Mouse (Mus musculus) forebrain, postnatal 0 days (tissue): ENCODE measurements at regions not wholly inside any gene's neighbourhood (a gene's known extent, or its start where the extent isn't known, plus 50 kb on each side); places are given as distances from the start of the nearest gene placed in this dataset.

ENCODE experiments used
- ATAC-seq: fragments of 200-750 bp; cut with Nextera tagmentation; 2 replicates; pipeline ENCODE4 v1.8.0; 2017; ENCODE audit warnings: mild to moderate bottlenecking, moderate library complexity
- DNase-seq: peaks from one replicate; pipeline ENCODE4 v3.0.0-alpha.2; 2015
- H3K27ac ChIP-seq: fragments of 300-500 bp; sonication (generic); 2 replicates; pipeline ENCODE4 v1.5.1; 2014; ENCODE audit warnings: low read depth, mild to moderate bottlenecking, antibody characterized with exemption, low read length, moderate library complexity, mixed read lengths
- H3K27me3 ChIP-seq: fragments of 300-500 bp; sonication (generic); 2 replicates; pipeline ENCODE4 v1.6.1; 2014; ENCODE audit warnings: mild to moderate bottlenecking, low read length, mixed read lengths; ENCODE audit not compliant: insufficient read depth
- H3K36me3 ChIP-seq: fragments of 300-500 bp; sonication (generic); 2 replicates; pipeline ENCODE4 v1.6.1; 2014; ENCODE audit warnings: mild to moderate bottlenecking, moderate library complexity; ENCODE audit not compliant: insufficient read depth
- H3K4me1 ChIP-seq: fragments of 300-500 bp; sonication (generic); 2 replicates; pipeline ENCODE4 v1.6.1; 2014; ENCODE audit warnings: antibody characterized with exemption; ENCODE audit not compliant: insufficient read depth
- H3K4me2 ChIP-seq: fragments of 300-500 bp; sonication (generic); 2 replicates; pipeline ENCODE4 v1.6.1; 2014; ENCODE audit warnings: low read depth, mild to moderate bottlenecking, moderate library complexity
- H3K4me3 ChIP-seq: fragments of 300-500 bp; sonication (generic); 2 replicates; pipeline ENCODE4 v1.5.1; 2014; ENCODE audit warnings: low read depth, low read length, mixed read lengths
- H3K9ac ChIP-seq: fragments of 300-500 bp; sonication (generic); 2 replicates; pipeline ENCODE4 v1.6.1; 2014; ENCODE audit warnings: mild to moderate bottlenecking
- H3K9me3 ChIP-seq: fragments of 300-500 bp; sonication (generic); 2 replicates; pipeline ENCODE4 v1.6.1; 2016; ENCODE audit warnings: low read length
- CTCF ChIP-seq: sonication (generic); IDR thresholded peaks from 2 replicates; pipeline ENCODE4 v1.5.1; 2016; ENCODE audit warnings: antibody characterized with exemption, control low read depth, low read depth
- WGBS: fragments of 180-500 bp; shearing (Covaris S2); extraction: QIAGEN DNeasy Blood & Tissue Kit; methylation state at CpG from one replicate; pipeline ENCODE4 v1.1.7; 2014; 5-methylcytosine and 5-hydroxymethylcytosine counted together

DNA sequence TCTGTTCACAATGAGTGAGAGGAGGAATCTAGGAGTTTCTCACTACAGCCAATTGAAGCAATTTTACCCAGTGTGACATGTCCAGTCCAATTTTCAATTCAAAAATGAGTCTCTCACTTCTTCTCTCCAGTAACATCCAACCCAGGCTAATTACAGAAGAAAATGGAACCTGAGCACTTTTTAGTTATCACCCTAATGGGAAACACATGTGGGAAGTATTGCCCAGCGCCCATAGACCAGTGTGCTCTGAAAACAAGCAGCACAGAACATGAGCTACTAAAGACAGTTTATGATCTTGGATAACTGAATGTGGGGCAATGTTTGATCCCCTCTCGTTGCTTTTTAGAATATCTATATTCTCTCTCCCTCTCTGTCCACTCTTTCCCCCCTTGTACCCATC lies 70.5 kb upstream of the Efemp1 start:
- Histone ChIP-seq H3K4me1 (no peaks in the 10 kb centered on the region), H3K27me3 (no peaks in the 10 kb centered on the region), H3K9me3 (no peaks in the 10 kb centered on the region), H3K4me3 (no peak overlapping the region), H3K9ac (no peak overlapping the region), H3K4me2 (no peak overlapping the region), H3K36me3 (no peaks in the 10 kb centered on the region), H3K27ac (no peak overlapping the region)
- ATAC-seq (no peak), DNase-seq (no peak)
- TF ChIP-seq CTCF, result no peak
- 76% methylated on average over 2 of the region's 2 CpGs for WGBS

DNA sequence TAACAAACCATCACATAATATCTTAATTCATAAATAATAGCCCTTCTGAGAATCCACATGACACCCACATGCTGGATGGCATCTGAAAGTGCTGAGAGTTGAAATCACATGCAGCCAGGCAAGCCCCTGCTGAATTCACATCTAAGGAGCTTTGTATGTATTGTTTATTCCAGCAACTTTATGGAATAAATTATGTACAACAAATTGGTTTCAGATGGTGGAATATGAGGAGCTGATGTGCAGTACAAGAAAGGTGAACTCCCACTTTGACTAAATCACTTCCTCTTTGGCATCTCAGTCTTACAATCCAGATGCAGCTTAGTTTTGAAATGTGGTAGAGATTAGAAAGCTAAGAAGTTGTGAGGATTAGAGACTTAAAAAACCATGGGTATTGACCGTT lies 82.2 kb upstream of the Efemp1 start:
- Histone ChIP-seq H3K27ac (no peak overlapping the region), H3K4me1 (no peaks in the 10 kb centered on the region), H3K4me2 (no peak overlapping the region), H3K27me3 (no peaks in the 10 kb centered on the region), H3K9me3 (no peaks in the 10 kb centered on the region), H3K9ac (no peak overlapping the region), H3K4me3 (no peak overlapping the region), H3K36me3 (no peaks in the 10 kb centered on the region)
- TF ChIP-seq CTCF, result no peak
- no peak for DNase-seq
- no peak for ATAC-seq
- WGBS, result 85% methylated on average over 1 of the region's 1 CpGs

DNA sequence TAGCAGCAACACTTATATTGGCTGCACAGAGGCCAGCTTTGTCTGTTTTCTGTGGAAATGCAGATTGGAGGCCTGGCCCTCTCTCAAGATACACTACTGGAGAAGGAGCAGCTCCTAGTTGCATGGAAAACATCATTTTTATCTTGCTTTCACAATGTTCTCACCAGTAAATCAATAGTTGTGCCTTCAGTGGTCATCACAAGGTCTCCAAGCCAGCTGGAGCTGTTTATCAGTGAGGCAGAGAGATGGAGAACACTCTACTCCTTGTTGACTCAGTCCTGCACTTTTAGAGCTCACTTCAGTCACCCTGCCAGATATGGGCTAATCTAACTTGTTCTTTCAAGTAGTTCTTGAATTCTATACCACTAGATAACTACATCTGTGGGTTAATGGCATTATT lies 92.3 kb upstream of the Efemp1 start:
- Histone ChIP-seq H3K4me1 (no peaks in the 10 kb centered on the region), H3K4me2 (no peak overlapping the region), H3K9ac (no peak overlapping the region), H3K27ac (no peak overlapping the region), H3K36me3 (no peaks in the 10 kb centered on the region), H3K9me3 (no peaks in the 10 kb centered on the region), H3K4me3 (no peak overlapping the region), H3K27me3 (no peaks in the 10 kb centered on the region)
- DNase-seq, result no peak
- ATAC-seq, result no peak
- TF ChIP-seq CTCF, result no peak

DNA sequence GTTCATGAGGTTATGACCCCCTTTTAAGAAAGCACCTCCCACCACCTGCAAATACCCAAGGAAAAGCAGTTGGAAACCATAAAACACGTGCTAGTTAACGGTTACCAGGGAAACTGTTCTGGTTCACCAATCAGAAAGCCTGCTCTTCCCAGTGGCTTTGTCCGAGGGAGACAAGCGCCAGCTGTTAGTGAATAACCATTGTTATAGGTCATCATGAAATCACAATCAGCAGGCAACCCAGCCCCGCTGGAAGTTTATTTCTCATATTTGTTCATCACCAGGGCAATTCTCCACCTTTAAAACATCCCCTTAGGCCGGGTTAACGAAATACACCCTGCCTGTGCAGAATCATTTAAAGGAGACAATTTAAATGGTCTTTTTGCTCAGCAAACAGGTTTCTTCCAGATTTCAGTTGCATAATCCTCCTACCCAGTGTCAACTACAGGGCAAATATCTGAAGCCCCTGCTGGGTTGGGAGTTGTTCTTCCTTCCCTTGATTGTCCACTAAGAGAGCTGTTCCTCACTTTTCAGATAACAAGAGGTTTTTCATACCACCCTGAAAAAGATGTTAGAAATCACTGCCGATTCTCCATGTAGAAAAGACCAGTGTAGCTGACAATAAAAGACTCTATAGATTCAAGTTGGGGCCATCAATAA lies 117.9 kb upstream of the Efemp1 start:
- peak overlapping the region; percentile 51 for H3K27ac ChIP-seq
- H3K4me3 ChIP-seq, result peak overlapping the region; percentile 22
- no peaks in the 10 kb centered on the region for H3K36me3 ChIP-seq
- no peaks in the 10 kb centered on the region for H3K9me3 ChIP-seq
- DNase-seq (peak; percentile 74), ATAC-seq (peak; percentile 97)
- H3K4me2 ChIP-seq, result peak overlapping the region; percentile 44
- no peaks in the 10 kb centered on the region for H3K4me1 ChIP-seq
- TF ChIP-seq CTCF, result peak; percentile 24; the same call in 1 of the 2 replicates
- peak overlapping the region; percentile 29; the same call in 1 of the 2 replicates for H3K9ac ChIP-seq
- WGBS, result 1% methylated on average over 8 of the region's 8 CpGs
- no peaks in the 10 kb centered on the region for H3K27me3 ChIP-seq

DNA sequence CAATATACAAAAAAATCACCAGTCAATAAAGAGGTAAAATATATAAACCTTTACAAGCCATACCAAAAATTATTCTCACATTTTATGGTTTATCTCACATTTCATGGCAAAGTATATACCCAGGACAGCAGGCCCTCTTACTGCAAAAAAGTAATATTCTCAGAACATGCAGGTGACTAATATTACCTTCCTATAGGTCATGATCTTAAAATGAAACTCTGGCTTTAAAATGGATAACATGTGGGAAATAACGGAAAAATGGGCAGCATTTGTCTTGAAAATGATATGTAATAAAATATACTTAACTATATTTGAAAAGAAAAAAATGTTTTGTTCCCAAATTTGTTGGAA lies 118.4 kb upstream of the Efemp1 start:
- TF ChIP-seq CTCF, result no peak
- no peaks in the 10 kb centered on the region for H3K36me3 ChIP-seq
- DNase-seq, result no peak
- H3K4me1 ChIP-seq, result no peaks in the 10 kb centered on the region
- H3K9me3 ChIP-seq, result no peaks in the 10 kb centered on the region
- no peaks in the 10 kb centered on the region for H3K27me3 ChIP-seq
- WGBS, result 30% methylated on average over 1 of the region's 1 CpGs
- H3K27ac ChIP-seq, result no peak overlapping the region
- ATAC-seq, result no peak
- H3K9ac ChIP-seq, result no peak overlapping the region
- 0 out of 2 replicates have a peak overlapping the region, but pooled peaks have one; percentile 22 for H3K4me3 ChIP-seq
- peak overlapping the region; percentile 44; the same call in 1 of the 2 replicates for H3K4me2 ChIP-seq

DNA sequence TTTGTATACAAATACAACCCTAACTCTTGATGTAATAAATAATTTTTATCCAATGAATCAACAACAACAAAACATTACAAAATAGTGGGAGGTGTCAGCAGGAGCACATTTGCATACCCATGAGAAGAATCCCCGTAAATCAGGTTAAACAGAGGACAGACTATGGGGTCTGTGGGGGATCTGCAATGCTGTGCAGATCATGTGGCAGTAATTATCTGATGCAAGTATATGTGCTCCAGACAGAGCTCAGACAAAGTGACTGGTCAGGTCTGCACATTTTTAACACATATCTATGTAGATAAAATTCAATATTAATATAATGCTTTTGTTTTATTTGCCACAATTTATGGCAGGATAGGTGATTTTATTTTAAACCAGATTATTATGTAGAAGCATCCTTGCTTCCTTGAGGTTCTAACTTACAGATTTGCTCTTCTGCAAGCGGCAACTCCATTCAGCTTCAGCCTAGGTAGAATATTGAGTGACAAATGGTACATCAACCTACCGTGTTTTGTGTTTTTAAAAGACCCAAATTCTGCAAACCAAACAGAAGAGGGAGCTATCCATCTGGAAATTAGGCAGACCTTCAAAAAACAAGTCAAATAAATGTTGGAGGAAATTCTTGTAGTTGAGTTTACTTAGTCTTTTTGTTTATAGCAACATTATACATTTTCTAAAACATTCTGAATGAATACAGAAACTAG lies 119.0 kb upstream of the Efemp1 start:
- H3K27me3 ChIP-seq, result no peaks in the 10 kb centered on the region
- no peaks in the 10 kb centered on the region for H3K36me3 ChIP-seq
- H3K27ac ChIP-seq, result no peak overlapping the region
- WGBS, result 35% methylated on average over 3 of the region's 3 CpGs
- no peaks in the 10 kb centered on the region for H3K4me1 ChIP-seq
- DNase-seq (peak; percentile 6), ATAC-seq (no peak)
- H3K4me2 ChIP-seq, result no peak overlapping the region
- H3K4me3 ChIP-seq, result no peak overlapping the region
- TF ChIP-seq CTCF, result peak; percentile 54
- no peaks in the 10 kb centered on the region for H3K9me3 ChIP-seq
- H3K9ac ChIP-seq, result no peak overlapping the region

DNA sequence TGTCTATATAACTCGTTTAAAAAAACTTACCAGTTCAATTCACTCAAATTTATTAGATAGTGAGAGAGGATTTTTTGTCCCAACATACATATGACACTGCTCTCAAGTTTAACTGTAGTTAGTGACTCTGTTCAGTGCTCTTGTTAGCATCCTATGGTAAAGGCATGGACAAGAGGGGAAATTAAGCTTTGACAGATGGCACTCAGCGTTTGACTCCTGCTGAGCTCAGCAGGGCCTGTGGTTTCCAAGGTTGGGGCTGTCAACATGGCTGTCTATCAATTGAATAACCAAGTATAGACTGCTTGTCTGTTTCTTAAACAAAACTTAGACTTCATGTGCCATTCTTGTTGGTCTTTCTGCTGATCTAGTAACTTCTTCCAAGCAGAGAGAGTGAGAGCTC lies 122.9 kb upstream of the Efemp1 start:
- H3K4me2 ChIP-seq, result no peak overlapping the region
- H3K27me3 ChIP-seq, result no peaks in the 10 kb centered on the region
- H3K4me3 ChIP-seq, result no peak overlapping the region
- no peak for TF ChIP-seq CTCF
- no peak for ATAC-seq
- no peaks in the 10 kb centered on the region for H3K36me3 ChIP-seq
- no peak overlapping the region for H3K27ac ChIP-seq
- no peaks in the 10 kb centered on the region for H3K4me1 ChIP-seq
- no peak overlapping the region for H3K9ac ChIP-seq
- DNase-seq, result no peak
- 60% methylated on average over 2 of the region's 2 CpGs for WGBS
- H3K9me3 ChIP-seq, result no peaks in the 10 kb centered on the region
